Mouse (Mus musculus): ENCODE results near the gene Sec22a.

Gene Sec22a

DNA sequence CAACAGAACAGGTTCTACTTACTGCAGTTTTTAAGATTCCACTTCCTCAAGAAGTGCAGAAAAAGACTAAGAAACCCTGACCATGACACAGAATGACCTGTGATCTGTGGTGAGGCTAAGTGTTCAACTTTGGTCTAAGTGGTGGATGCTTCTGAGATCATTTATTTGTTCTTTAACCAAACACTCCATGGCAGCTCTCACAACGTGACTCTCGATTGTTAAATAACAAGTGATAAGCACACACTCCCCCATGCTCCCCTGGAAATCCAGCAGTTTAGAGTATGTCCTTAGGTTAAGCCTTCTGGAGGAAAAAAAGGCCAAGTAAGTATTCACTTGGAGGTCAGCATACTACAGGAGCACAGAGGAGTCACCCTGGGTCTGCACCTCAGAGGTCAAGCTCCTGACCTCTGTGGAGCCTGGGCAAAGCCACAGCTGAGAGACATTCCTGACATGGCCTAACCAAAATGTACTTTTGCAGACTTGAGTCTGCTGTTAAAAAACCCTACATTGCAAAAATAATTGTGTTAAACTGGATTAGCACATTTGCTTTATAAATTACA is 53.1 kb downstream of the Sec22a start:
- no peak for DNase-seq (ENCODE audit: low read depth, low spot score)

DNA sequence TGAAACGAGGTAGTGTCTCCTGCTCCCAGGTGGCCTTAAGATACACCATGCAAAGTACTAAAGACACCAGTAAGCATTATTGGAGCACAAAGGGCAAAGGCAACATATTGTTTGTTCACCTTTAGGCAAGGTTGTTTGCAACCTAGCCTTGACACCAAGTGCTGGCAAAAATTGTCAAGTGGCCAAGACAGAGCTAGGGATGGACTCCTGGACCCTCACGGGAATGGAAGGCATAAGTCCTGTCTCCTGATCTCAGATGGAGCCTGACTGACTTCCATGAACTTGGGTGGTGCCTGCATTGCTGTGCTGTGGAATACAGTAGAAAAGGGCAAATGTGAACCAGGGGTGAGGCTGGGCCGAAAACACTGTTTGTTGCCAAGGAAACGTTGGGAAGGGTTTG is 54.1 kb downstream of the Sec22a start:
- no peak for DNase-seq (ENCODE audit: low read depth, low spot score)

DNA sequence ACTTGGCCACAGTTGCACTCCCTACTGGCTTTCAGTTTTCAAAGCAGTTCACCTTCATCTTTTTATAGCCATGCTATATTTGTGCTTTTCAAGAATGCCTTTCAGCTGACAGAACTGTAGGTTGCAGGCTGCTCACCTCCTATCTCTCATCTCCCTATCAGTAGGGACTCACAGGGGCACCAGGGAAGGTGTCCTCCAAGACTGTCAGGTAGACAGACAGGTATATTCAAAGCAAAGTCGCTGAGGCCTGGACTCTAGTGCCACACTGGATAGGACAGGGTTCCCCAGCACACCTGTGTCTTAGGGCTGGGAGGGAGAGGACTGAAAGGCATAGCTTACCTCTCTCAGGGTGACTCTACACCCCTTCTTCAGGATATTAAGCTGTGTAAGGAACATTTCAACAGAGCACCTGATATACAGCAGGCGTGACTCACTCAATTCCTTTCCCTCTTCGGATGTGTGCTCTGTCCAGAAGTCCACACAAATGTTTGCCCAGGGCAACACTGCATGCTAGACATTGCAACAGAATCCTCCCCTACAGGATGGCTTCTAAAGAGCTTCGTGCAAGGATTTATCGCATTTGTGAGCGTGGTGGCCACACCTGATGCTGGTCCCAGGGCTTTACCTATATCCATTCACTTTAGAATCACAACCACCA is 55.1 kb downstream of the Sec22a start:
- DNase-seq (ENCODE audit: low read depth, low spot score): no peak

DNA sequence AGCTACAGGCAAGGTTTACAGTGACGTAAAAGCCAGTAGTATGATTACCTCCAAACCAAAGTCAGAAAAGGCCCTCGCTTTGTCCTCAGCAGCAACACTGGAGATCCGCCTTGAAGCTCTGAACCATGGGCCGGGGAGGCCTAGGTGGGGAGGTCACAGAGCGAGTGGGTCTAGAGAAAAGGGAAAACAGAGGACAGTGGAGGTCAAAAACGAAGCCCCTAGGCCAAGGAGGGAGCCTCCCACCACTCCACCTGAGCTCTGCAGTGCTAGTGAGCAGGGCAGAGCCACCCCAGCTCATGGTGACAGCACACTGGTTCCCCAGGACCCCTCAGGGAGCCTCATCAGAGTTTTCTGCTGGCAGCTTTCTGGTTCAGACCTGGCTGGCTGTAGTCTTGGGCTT is 55.7 kb downstream of the Sec22a start:
- no peak for DNase-seq (ENCODE audit: low read depth, low spot score)

- DNase-seq (ENCODE audit: low read depth, low spot score): no peak
These were observed 56.4 kb downstream of the Sec22a start for GRCm38 (mm10) chr16:35307331-35307730.

DNA sequence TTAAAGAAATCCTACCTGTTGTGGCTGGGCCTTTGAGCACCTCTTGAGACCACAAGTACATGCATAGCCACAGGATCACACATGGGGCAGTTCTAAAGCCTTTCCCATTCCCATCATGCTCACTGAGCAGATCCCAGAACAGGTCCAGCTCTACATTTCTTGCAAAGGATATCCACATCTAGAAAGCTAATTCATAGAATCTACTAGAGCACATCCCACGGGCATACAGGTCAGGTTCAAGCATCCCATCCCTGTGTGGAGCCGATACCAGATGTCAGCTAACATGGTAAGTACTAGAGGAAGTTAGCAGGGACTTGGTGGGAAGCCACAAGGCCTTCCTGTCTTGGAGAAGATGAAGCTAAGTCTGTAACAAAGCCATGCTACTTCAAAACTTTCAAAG is 57.1 kb downstream of the Sec22a start:
- DNase-seq (ENCODE audit: low read depth, low spot score): no peak

GRCm38 (mm10) chr16:35305226-35305625 is 58.5 kb downstream of the Sec22a start:
- DNase-seq (ENCODE audit: low read depth, low spot score): no peak

DNA sequence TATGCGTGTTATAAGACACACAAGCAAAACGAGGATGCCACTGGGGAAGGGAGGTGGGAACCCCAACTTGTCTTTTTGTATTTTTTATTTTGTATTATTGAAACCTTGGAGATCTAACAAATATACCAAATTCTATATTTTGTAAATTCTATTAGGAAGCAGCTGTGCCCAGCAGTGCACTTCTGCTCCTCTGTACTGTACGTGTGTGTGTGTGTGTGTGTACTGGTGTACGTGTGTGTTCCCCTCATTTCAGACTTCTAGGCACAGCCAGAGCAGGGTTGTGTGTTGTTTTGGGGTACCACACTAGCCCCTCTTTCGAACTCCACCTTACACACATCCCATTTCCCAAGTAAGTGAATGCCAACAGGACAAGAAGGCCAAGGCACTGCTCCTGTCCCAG is 59.3 kb downstream of the Sec22a start:
- no peak for DNase-seq (ENCODE audit: low read depth, low spot score)

- no peak for DNase-seq (ENCODE audit: low read depth, low spot score)
These were observed 60.0 kb downstream of the Sec22a start for GRCm38 (mm10) chr16:35303721-35304120.

DNA sequence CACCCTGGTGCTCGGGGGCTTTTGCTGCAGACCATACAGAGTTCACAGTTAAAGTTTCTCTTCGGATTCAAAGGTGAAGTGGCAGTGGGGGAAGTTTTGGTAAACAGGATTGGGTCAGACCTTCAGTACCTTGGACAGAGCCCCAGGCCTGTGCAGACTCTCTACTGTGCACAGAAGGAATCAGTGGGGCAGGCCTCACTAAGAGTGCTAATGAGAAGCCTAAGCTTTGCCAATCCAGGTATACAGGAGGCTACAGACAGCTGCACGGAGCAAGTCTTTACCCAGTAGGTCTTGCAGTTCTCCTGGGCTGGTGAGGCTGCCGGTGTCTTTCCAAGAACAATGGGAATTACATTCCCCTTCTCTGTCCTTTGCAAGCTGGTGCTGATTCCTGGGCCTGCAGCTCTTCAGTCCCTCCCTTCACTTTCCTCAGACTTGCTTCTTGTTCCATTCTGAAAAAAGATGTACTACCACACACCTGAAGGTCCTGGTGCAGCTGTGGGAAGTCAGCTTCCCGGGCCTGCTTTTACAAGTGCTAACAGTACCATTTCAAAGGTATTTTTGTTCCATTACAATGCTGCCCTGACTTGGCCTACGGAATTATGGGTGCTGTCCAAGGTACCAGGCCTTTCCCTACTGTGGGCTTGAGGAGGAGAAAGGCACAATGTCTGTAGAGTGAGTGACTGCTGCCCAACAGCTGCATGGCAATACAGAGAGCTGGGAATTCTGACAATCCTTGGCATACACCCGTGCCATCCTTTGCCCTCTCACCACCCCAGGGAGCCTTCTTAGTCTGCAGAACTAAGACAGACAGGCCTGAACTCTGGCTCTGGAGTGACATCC is 61.1 kb downstream of the Sec22a start:
- DNase-seq (ENCODE audit: low read depth, low spot score): peak; percentile 45

GRCm38 (mm10) chr16:35300156-35300555 is 63.6 kb downstream of the Sec22a start:
- no peak for DNase-seq (ENCODE audit: low read depth, low spot score)

DNA sequence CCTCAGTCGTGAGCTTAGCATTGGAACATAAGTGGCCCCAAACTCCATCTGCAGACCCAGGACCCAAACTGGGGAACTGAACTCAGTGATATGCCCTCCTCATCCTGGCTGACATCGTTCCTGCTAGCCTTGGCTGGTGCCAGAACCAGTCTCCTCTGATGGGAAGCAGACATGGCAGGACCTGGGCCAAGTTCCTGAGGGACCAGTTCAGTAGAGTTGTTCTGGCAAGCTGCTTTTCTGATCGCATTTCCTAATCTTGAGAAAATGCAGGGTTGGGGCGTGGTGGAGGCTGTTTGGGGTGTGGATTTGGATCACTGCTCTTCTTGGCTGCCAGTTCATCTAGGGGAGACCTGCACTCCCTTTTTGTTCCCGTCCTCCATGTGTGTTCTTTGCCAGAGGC is 65.9 kb downstream of the Sec22a start:
- DNase-seq (ENCODE audit: low read depth, low spot score): no peak

DNA sequence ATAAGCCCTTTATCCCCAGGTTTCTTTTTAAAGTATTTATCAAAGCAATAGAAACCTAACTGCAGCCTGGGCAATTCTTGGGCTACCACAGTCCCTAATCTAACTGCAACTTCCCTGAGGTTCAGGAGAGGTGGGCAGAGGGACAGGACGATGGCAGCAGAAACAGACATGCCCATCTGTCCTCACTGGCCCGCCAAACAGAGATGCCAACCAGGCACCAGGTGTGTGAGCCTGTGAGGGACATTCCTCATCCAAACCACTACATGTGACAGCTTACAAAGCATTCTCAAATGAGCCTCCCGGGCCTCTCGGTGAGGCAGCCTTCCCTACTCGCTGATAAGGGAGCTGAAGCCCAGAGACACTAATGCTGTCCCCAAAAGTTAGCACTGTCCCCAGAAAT is 76.5 kb downstream of the Sec22a start:
- DNase-seq (ENCODE audit: low read depth, low spot score): no peak

GRCm38 (mm10) chr16:35285821-35286220 is 77.9 kb downstream of the Sec22a start:
- DNase-seq (ENCODE audit: low read depth, low spot score): no peak

- no peak for DNase-seq (ENCODE audit: low read depth, low spot score)
These were observed 81.3 kb downstream of the Sec22a start for GRCm38 (mm10) chr16:35282456-35282855.

DNA sequence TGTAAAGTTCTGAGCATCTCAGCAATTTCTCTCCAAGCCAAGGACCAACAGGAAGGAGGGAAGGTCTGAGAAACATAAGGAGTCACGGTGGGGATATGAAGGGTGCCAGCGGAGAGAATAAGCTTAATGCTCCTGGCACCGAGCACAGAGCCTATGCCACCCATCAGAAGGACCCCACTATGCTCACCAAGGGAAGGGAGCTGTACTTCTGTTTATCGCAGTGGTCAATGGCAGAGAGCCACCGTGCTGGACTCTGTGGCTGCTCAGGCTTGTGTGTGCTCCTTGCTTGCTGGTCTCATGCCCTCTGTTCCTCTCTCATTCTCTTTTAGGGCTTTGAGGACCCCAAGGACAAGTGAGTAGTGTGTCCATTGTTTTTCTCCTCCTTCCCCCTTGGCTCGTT is 85.6 kb downstream of the Sec22a start:
- DNase-seq (ENCODE audit: low read depth, low spot score): no peak

- no peak for DNase-seq (ENCODE audit: low read depth, low spot score)
These were observed 91.3 kb downstream of the Sec22a start for GRCm38 (mm10) chr16:35272417-35272816.

DNA sequence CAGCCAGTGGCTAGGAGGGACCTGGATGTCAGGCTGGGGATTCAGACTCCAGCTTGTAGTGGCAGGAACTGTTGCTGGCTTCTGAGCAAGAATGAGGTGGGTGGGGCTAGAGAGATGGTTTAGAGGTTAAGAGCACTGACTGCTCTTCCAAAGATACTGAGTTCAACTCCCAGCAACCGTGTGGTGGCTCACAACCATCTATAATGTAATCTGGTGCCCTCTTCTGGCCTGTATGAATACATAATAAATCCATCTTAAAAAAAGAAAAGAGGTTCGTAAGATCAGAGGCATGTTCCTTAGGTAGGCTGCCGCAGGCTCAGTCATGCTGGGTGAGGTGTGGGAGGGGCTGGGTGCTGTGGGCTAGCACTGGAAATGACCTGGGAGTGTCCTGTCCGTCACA is 92.1 kb downstream of the Sec22a start:
- DNase-seq (ENCODE audit: low read depth, low spot score): no peak

DNA sequence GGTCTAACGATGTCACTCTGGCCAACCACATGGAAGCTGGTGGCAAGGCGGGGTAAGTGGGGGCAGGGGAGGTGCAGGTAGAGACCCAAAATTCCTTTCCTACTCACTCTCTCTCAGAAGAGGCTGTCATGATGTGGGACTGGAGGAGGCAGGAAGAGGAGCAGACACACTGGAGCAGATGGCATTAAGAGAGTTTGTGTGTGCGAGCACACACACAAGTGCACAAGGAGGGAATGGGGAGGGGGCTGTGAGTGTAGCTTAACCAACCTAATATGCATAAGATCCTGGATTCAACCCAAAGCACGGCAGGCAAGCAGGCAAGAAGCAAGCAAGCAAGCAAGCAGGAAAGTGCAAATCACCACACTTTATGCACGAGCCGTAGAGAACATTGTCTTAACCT is 92.8 kb downstream of the Sec22a start:
- no peak for DNase-seq (ENCODE audit: low read depth, low spot score)

DNA sequence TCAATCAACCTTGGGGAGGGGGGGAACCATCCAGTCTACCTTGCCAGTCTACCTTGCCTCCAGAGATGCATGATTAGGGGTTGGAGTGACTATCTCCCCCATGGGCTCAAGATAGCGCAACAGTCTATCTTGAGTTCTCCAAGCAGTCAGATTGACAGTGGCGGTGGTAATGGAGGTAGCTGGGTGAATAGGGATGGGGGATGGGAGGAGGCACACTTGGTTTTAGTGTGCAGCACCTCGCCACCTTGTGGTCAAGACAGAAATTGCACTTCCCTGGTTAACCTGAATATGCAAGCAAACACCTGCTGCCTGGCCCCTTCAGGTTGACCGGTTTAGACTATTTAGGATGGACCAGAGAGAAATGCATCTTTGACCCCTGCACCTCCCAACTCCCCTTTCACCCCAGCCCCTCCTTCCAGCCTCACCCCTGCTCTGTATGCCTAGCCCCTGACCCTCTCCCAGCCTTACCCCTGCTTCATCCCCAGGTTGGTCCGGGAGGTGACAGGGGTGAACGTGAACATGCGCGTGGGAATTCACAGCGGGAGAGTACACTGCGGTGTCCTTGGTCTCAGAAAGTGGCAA is 93.3 kb downstream of the Sec22a start:
- peak; percentile 78 for DNase-seq (ENCODE audit: low read depth, low spot score)
